Mouse (Mus musculus) E14TG2a.4 (cell line): Measurements from ENCODE around the gene Eftud2.

Source experiments
- CTCF ChIP-seq: conservative IDR thresholded peaks from 2 replicates; pipeline ENCODE4 v1.5.1; 2014; ENCODE audit warnings: low read length
- NANOG ChIP-seq: IDR thresholded peaks from 2 replicates; pipeline ENCODE4 v1.6.1; 2014; ENCODE audit warnings: borderline replicate concordance, low read length, mixed read lengths
- POU5F1 ChIP-seq: IDR thresholded peaks from 2 replicates; pipeline ENCODE4 v1.6.1; 2014; ENCODE audit warnings: low read length, borderline replicate concordance

GRCm38 (mm10) chr11:102837385-102837784 is 43.4 kb downstream of the Eftud2 start:
- TF ChIP-seq CTCF (no peak), POU5F1 (no peak), NANOG (no peak)
